Mouse (Mus musculus): ENCODE data around the gene Rnf181. TPM values are rescaled to one million over a fixed set of nuclear protein-coding genes. Genes with fewer than 3 reads are reported as not detected.

Gene Rnf181
- polyA plus RNA-seq, 1 experiment from 2014 or later = 106 TPM

GRCm38 (mm10) chr6:72345633-72346032, 21.1 kb downstream of the Rnf181 start:
- Histone ChIP-seq H3K9ac (replicated peaks; ENCODE audit: low read depth, low read length) (no peak overlapping the region), H3K27me3 (ENCODE audit: control insufficient read depth, insufficient read depth, low read length) (no peaks in the 10 kb centered on the region), H3K4me1 (ENCODE audit: control insufficient read depth, insufficient read depth, low read length) (peaks cover 13% of the 10 kb centered on the region; the same call in 1 of the 2 replicates), H3K4me3 (ENCODE audit: low read depth, low read length) (peak overlapping the region; percentile 82), H3K27ac (ENCODE audit: low read length) (no peak overlapping the region), H3K36me3 (ENCODE audit: control insufficient read depth, insufficient read depth, low read length) (peaks cover 23% of the 10 kb centered on the region), H3K9me3 (ENCODE audit: control insufficient read depth, low read depth, low read length) (no peaks in the 10 kb centered on the region), H3K4me2 (replicated peaks; ENCODE audit: low read depth, low read length) (peak overlapping the region; percentile 91)
- WGBS = 51% methylated on average over 6 of the region's 6 CpGs
- ATAC-seq (ENCODE audit: insufficient number of reproducible peaks, insufficient read depth, low FRiP score, low read depth) = no peak

DNA sequence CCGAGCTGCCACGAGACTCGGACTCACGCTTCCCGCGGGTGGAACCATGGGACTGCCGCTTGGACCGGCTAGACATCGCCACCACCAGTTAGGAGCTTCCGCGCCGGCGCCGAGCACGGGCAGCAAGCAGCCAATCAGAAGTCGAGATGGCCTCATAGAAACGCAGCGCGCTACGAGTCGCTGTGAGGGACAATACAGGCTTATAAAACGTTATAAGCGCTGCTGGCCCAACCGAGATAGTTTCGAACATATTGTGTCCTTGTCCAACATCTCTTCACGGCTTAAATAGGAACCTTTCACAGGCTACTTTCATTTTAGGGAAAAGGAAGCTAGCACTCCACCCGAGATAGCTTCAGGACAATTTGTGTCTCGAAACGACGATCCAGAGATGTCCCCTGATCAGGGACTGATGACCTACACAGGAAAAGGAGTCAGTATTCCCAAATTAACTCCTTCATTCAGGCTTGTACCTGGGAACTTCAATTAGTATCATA, 21.6 kb downstream of the Rnf181 start, which contains the start of gene Usp39:
TSS of gene Usp39 (minus strand) at position 111 of the 494 bp plus-strand sequence.
- Histone ChIP-seq H3K4me3 (ENCODE audit: low read depth, low read length) (peak within 1 kb of the TSS; percentile 82), H3K27ac (ENCODE audit: low read length) (no peak within 1 kb of the TSS), H3K4me1 (ENCODE audit: control insufficient read depth, insufficient read depth, low read length) (peaks cover 13% of the 10 kb centered on the region; the same call in 1 of the 2 replicates), H3K36me3 (ENCODE audit: control insufficient read depth, insufficient read depth, low read length) (peaks cover 18% of the 10 kb centered on the region), H3K27me3 (ENCODE audit: control insufficient read depth, insufficient read depth, low read length) (no peaks in the 10 kb centered on the region), H3K9ac (replicated peaks; ENCODE audit: low read depth, low read length) (peak within 1 kb of the TSS; percentile 81), H3K9me3 (ENCODE audit: control insufficient read depth, low read depth, low read length) (no peaks in the 10 kb centered on the region), H3K4me2 (replicated peaks; ENCODE audit: low read depth, low read length) (peak within 1 kb of the TSS; percentile 91)
- WGBS = under 1% methylated on average over 30 of the region's 30 CpGs
- peak; percentile 82 for ATAC-seq (ENCODE audit: insufficient number of reproducible peaks, insufficient read depth, low FRiP score, low read depth)

DNA sequence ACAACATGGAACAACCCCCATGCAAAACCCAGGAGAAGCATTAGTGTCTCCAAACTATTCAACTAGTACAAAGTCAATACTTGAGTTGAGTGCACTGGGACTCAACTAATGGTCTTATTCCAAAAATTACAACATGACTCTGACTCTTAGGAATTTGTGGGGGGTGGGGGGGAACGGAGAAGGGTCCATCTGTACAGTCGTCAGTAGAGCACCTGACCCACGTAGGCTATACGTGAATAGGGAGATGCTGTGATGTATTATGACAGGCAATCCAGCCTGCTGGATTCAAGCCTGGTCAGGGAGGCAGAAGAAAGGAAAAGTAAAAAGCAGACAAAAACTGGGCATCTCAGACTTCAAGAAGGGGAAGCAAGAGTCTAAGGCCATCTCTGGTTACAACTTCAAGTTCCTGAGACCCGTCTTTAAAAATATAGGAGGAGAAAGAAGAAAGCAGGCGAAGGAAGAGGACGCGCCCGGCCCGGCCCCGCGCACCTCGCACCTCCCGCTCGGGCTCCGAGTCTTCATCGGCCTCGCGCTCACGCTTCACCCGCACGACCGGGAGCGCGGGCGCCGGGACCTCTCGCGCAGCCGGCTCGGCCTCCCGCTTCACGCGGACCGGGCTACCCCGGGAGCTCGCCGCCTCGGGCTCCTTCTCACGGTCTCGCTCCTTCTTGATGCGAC, 22.2 kb downstream of the Rnf181 start:
- WGBS = under 1% methylated on average over 42 of the region's 42 CpGs
- ATAC-seq (ENCODE audit: insufficient number of reproducible peaks, insufficient read depth, low FRiP score, low read depth) = peak; percentile 35; the same call in 1 of the 2 replicates
- H3K9me3 ChIP-seq (ENCODE audit: control insufficient read depth, low read depth, low read length) = no peaks in the 10 kb centered on the region
- no peaks in the 10 kb centered on the region for H3K27me3 ChIP-seq (ENCODE audit: control insufficient read depth, insufficient read depth, low read length)
- H3K36me3 ChIP-seq (ENCODE audit: control insufficient read depth, insufficient read depth, low read length) = peaks cover 14% of the 10 kb centered on the region
- peak overlapping the region; percentile 91 for H3K4me2 ChIP-seq (replicated peaks; ENCODE audit: low read depth, low read length)
- H3K4me1 ChIP-seq (ENCODE audit: control insufficient read depth, insufficient read depth, low read length) = peaks cover 13% of the 10 kb centered on the region; the same call in 1 of the 2 replicates
- peak overlapping the region; percentile 82 for H3K4me3 ChIP-seq (ENCODE audit: low read depth, low read length)
- no peak overlapping the region for H3K27ac ChIP-seq (ENCODE audit: low read length)
- peak overlapping the region; percentile 81 for H3K9ac ChIP-seq (replicated peaks; ENCODE audit: low read depth, low read length)

DNA sequence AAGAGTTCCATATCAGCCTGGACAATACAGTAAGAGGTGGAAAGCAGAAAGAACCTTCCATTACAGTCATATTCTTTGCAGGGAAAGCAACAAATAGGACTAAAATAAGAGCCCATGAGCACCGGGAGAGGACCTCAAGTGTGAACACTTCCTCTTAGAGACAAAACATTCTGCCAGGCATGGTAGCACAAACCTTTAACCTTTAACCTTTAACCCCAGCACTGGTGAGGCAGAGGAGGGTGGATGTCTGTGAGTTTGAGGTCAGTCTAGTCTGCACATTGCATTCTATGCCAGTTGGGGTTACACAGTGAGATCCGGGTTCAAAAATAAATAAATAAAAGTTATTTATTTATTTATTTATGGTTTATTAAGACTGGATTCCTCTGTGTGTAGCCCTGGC, 26.3 kb downstream of the Rnf181 start:
- H3K4me3 ChIP-seq (ENCODE audit: low read depth, low read length) = no peak overlapping the region
- H3K36me3 ChIP-seq (ENCODE audit: control insufficient read depth, insufficient read depth, low read length) = peaks cover 38% of the 10 kb centered on the region
- no peak overlapping the region for H3K27ac ChIP-seq (ENCODE audit: low read length)
- peaks cover 6% of the 10 kb centered on the region; the same call in 1 of the 2 replicates for H3K4me1 ChIP-seq (ENCODE audit: control insufficient read depth, insufficient read depth, low read length)
- ATAC-seq (ENCODE audit: insufficient number of reproducible peaks, insufficient read depth, low FRiP score, low read depth) = no peak
- no peak overlapping the region for H3K9ac ChIP-seq (replicated peaks; ENCODE audit: low read depth, low read length)
- no peaks in the 10 kb centered on the region for H3K9me3 ChIP-seq (ENCODE audit: control insufficient read depth, low read depth, low read length)
- no peaks in the 10 kb centered on the region for H3K27me3 ChIP-seq (ENCODE audit: control insufficient read depth, insufficient read depth, low read length)
- no peak overlapping the region for H3K4me2 ChIP-seq (replicated peaks; ENCODE audit: low read depth, low read length)
- WGBS = 63% methylated on average over 2 of the region's 2 CpGs

- ATAC-seq (ENCODE audit: insufficient number of reproducible peaks, insufficient read depth, low FRiP score, low read depth) = no peak
- Histone ChIP-seq H3K27me3 (ENCODE audit: control insufficient read depth, insufficient read depth, low read length) (no peaks in the 10 kb centered on the region), H3K4me1 (ENCODE audit: control insufficient read depth, insufficient read depth, low read length) (no peaks in the 10 kb centered on the region), H3K27ac (ENCODE audit: low read length) (no peak overlapping the region), H3K4me3 (ENCODE audit: low read depth, low read length) (no peak overlapping the region), H3K4me2 (replicated peaks; ENCODE audit: low read depth, low read length) (no peak overlapping the region), H3K9ac (replicated peaks; ENCODE audit: low read depth, low read length) (no peak overlapping the region), H3K9me3 (ENCODE audit: control insufficient read depth, low read depth, low read length) (no peaks in the 10 kb centered on the region), H3K36me3 (ENCODE audit: control insufficient read depth, insufficient read depth, low read length) (peaks cover 47% of the 10 kb centered on the region)
- 68% methylated on average over 5 of the region's 5 CpGs for WGBS
Observed at GRCm38 (mm10) chr6:72333111-72333510, 33.6 kb downstream of the Rnf181 start.

GRCm38 (mm10) chr6:72330133-72330532, 36.6 kb downstream of the Rnf181 start:
- ATAC-seq (ENCODE audit: insufficient number of reproducible peaks, insufficient read depth, low FRiP score, low read depth) = no peak
- no peak overlapping the region for H3K9ac ChIP-seq (replicated peaks; ENCODE audit: low read depth, low read length)
- peaks cover 39% of the 10 kb centered on the region for H3K36me3 ChIP-seq (ENCODE audit: control insufficient read depth, insufficient read depth, low read length)
- no peaks in the 10 kb centered on the region for H3K9me3 ChIP-seq (ENCODE audit: control insufficient read depth, low read depth, low read length)
- no peaks in the 10 kb centered on the region for H3K27me3 ChIP-seq (ENCODE audit: control insufficient read depth, insufficient read depth, low read length)
- 90% methylated on average over 4 of the region's 4 CpGs for WGBS
- no peak overlapping the region for H3K4me2 ChIP-seq (replicated peaks; ENCODE audit: low read depth, low read length)
- no peak overlapping the region for H3K27ac ChIP-seq (ENCODE audit: low read length)
- no peaks in the 10 kb centered on the region for H3K4me1 ChIP-seq (ENCODE audit: control insufficient read depth, insufficient read depth, low read length)
- H3K4me3 ChIP-seq (ENCODE audit: low read depth, low read length) = no peak overlapping the region

- 87% methylated on average over 5 of the region's 5 CpGs for WGBS
- Histone ChIP-seq H3K4me1 (ENCODE audit: control insufficient read depth, insufficient read depth, low read length) (no peaks in the 10 kb centered on the region), H3K4me2 (replicated peaks; ENCODE audit: low read depth, low read length) (no peak overlapping the region), H3K36me3 (ENCODE audit: control insufficient read depth, insufficient read depth, low read length) (peaks cover 41% of the 10 kb centered on the region), H3K9ac (replicated peaks; ENCODE audit: low read depth, low read length) (no peak overlapping the region), H3K27ac (ENCODE audit: low read length) (no peak overlapping the region), H3K27me3 (ENCODE audit: control insufficient read depth, insufficient read depth, low read length) (no peaks in the 10 kb centered on the region), H3K4me3 (ENCODE audit: low read depth, low read length) (no peak overlapping the region), H3K9me3 (ENCODE audit: control insufficient read depth, low read depth, low read length) (no peaks in the 10 kb centered on the region)
- no peak for ATAC-seq (ENCODE audit: insufficient number of reproducible peaks, insufficient read depth, low FRiP score, low read depth)
Observed at GRCm38 (mm10) chr6:72329019-72329418, 37.7 kb downstream of the Rnf181 start.

- Histone ChIP-seq H3K4me3 (ENCODE audit: low read depth, low read length) (no peak overlapping the region), H3K36me3 (ENCODE audit: control insufficient read depth, insufficient read depth, low read length) (peaks cover 53% of the 10 kb centered on the region), H3K27ac (ENCODE audit: low read length) (no peak overlapping the region), H3K4me1 (ENCODE audit: control insufficient read depth, insufficient read depth, low read length) (no peaks in the 10 kb centered on the region), H3K27me3 (ENCODE audit: control insufficient read depth, insufficient read depth, low read length) (no peaks in the 10 kb centered on the region), H3K4me2 (replicated peaks; ENCODE audit: low read depth, low read length) (no peak overlapping the region), H3K9ac (replicated peaks; ENCODE audit: low read depth, low read length) (no peak overlapping the region), H3K9me3 (ENCODE audit: control insufficient read depth, low read depth, low read length) (no peaks in the 10 kb centered on the region)
- ATAC-seq (ENCODE audit: insufficient number of reproducible peaks, insufficient read depth, low FRiP score, low read depth) = peak; percentile 93
- WGBS = 56% methylated on average over 6 of the region's 6 CpGs
Observed at GRCm38 (mm10) chr6:72326274-72326673, 40.5 kb downstream of the Rnf181 start.
